Mouse (Mus musculus) lung, postnatal 4 days (tissue): Measurements from ENCODE around the gene Olfr222.
"Not testable (repeated sequence)": the region's sequence is repeated elsewhere in the genome, so short reads cannot be mapped to it uniquely, and the experiment has no call there.

ENCODE experiments used
- DNase-seq, 2 experiments: peaks; one replicate each; pipeline ENCODE4 v3.0.0; 2021

Gene Olfr222

GRCm38 (mm10) chr11:59576135-59576534 lies at the start of gene Olfr222:
Gene Olfr222 (minus strand): TSS chr11:59576235.
- DNase-seq: not testable (repeated sequence)

- peak; percentile 71 to 79 for DNase-seq
Measured at GRCm38 (mm10) chr11:59624017-59624630, 48.1 kb upstream of the Olfr222 start.

DNA sequence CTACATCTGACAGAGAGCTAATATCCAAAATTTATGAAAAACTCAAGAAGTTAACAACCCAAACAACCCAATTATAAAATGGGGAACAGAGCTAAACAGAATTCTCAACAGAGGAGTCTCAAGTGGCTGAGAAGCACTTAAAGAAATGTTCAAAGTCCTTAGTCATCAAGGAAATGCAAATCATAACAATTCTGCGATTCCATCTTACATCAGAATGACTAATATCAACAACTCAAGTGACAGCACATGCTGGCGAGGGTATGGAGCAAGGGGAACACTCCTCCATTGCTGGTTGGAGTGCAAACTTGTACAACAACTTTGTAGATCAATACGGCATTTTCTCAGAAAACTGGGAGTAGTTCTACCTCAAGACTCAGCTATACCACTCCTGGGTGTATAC lies 46.2 kb upstream of the Olfr222 start:
- no peak for DNase-seq

DNA sequence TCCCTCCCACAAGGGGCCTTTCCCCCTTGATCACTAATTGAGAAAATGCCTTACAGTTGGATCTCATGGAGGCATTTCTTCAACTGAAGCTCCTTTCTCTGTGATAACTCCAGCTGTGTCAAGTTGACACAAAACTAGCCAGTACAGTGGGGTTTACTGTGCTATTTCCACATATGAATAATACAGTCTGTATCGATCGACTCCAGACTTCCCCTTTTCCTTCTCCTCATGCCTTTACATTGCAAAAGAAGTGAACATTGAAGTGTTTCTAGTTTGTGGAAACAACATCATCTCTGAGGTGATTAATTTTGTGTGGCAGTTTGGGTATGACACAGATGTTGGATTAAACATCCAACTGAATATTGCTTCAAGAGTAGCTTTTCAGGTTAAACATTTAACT lies 41.0 kb upstream of the Olfr222 start:
- DNase-seq: not testable (repeated sequence)

- peak in 1 of 2 experiments; percentile 56 for DNase-seq
Measured at GRCm38 (mm10) chr11:59614120-59614519, 38.1 kb upstream of the Olfr222 start.

DNA sequence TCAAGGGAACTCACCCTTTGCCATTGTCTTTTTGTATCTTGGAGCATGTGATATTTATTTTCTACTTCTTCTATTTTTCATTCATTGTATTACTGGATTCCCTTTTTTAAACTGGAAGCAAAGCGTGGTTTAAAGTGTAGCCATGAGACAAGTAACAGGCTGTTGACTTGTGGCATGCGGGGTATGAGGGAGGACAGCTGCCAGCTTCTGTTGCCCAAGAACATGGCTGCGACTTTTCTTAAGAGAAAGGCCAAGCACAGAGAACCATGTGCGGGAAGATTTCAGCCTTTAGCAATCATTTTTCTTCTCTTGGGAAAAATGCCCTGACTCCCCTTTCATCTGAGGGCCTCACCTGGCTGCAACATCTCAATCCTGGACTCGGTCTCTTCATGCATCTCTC lies 35.6 kb upstream of the Olfr222 start:
- DNase-seq: peak in 1 of 2 experiments; percentile 64

DNA sequence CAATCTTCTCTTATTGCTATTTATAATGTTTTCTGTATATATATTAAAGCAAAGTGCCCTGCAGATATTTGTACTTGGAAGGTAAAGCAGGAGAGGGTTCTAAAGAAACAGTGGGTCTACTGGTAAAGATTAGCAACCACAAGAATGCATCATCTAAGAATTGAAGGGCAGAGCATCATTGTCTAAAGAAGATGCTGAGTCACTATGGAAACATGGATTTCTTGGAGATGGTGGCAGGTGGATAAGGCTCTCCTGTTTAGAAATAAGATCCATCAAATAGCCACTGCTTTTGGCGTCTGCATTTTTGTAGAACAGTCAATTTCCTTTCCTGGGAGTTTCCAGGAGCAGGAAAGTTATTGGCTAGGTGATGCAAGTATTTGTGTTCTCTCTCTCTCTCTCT lies 26.3 kb upstream of the Olfr222 start:
- DNase-seq: no peak

DNA sequence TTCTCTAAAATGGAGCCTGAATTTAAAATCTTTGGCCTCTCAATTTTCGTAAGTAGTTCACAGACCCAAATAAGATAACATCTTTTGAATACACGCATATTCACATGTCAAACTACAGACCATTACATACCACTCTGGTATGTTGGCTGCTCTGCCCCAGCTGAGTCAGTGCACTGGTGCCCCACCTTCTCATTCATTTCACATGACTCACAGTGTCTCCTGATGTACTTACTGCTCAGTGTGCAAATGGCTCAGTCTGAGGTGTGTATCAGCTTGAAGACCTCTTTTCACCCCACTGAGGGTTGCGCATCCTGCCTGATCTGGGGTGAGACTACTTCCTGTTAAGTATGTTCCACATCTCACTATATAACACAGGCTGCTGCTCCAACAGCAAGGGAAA lies 24.8 kb upstream of the Olfr222 start:
- DNase-seq: no peak

- DNase-seq: no peak
Measured at GRCm38 (mm10) chr11:59599211-59599610, 23.2 kb upstream of the Olfr222 start.

- no peak for DNase-seq
Measured at GRCm38 (mm10) chr11:59596950-59597349, 20.9 kb upstream of the Olfr222 start.

DNA sequence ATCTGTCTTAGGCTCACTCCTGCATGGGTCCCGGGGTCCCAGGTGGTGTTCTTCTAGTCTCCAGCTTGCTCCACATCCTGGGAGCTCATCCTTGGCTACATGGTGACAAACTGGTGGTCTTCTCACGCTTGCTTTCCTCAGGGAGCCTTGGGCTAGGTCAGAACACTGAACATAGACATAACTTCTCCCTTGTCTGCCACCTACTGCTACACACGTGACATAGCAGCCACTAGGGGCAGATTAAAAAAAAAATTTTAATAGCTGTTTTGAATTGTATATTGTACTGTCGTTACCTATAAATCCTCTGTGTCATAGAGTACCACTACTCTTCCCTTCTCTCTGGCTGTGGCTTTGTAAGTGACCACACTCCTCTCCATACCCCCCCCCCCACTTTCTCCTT lies 20.1 kb upstream of the Olfr222 start:
- DNase-seq: no peak

DNA sequence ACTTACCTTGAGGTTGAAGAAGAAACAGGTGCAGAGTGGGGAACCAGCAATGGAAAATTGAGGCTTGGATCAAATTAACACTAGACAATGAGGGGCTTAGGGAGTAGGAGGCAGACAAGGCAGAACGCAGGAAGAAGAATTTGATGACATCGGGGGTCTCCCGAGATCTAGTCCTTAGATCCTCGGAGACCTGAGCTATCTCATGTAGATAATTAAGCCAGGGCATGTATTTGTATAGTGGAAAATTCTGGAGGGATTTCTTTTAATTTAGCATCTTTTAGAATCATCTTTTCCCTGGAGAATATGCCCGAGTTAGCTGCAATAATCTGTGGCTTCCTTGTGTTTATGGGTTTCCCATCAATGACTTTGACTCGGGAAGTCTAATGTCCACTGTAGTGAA lies 17.2 kb upstream of the Olfr222 start, which contains the start of gene Olfr223:
Olfr223 (minus strand) TSS at position 101 of the 400 bp plus-strand sequence.
- DNase-seq: no peak

GRCm38 (mm10) chr11:59589496-59589895 lies 13.5 kb upstream of the Olfr222 start:
- no peak for DNase-seq

DNA sequence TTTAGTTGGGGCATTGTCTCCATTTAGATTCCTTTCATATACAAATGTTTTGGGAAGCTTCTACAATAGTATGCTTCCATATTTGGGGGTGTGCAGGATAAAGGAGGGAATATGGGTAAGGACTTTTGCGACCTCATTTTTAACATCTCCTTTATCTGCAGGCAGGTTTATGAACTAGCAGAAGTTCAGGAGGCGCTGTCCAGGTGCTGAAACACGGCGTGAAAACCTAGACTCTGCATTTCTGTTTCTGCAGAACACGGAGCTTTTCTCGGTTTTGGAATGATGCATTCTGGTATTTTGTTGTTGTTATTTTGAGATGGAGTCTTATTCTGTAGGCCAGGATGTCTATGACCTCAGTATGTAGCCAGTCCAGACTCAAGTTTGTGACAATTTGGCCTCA lies 8.5 kb upstream of the Olfr222 start:
- peak in 1 of 2 experiments; percentile 22 for DNase-seq

GRCm38 (mm10) chr11:59575726-59576125 lies 309 bp downstream of the Olfr222 start:
- no peak for DNase-seq

DNA sequence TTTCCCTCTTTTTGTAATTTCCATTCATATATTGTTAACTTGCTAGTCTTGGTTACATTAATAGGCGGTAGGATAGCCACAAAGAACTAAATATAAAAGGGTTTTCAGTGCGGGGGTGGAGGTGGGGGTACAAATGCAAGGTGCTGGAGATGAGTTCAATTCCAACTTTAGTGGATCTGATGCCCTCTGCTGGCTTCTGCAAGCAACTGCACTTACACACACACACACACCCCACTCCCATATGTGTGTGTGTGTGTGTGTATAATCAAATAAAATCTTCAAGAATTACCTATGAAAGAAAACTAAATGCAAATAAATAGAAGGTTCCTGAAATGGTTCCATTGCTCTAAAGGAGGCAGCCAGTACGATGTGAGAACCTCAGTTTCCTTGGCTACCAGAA lies 6.7 kb downstream of the Olfr222 start:
- DNase-seq: no peak

DNA sequence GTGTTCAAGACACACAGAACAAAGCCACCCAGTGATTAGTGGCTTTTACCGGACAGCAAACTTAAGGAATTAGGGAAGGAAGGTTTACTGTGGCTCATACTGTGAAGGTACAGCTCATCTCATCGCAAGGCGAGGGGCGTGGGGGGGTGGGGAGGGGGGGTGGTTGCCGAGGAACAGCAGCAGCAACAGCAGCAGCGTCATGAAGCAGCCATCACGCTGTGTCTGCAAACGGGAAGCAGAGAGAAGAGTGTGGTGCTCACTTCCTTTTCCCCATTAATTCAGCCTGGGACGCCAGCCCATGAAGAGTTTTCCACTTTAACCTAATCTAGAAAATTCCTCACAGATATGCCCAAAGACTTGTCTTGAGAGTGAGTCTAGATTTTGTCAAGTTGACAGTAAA lies 13.2 kb downstream of the Olfr222 start:
- no peak for DNase-seq

DNA sequence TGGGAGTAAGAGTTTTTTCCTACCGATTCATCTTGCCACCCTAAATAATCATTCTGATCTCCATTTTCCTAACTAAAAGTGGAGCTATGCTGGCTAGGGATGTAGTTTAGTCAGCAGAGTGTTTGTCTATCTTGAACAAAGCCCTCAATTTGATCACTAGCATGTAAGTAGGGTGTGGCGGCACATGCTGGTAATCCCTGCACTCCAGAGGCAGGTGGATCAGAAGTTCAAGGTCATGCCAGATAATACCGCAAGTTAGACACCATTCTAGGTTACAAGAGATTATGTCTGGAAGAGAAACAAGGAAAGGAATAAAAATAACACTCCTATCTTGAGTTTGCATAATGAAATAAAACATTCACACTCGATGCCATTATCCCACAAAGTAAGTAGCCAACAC lies 13.7 kb downstream of the Olfr222 start:
- no peak for DNase-seq

DNA sequence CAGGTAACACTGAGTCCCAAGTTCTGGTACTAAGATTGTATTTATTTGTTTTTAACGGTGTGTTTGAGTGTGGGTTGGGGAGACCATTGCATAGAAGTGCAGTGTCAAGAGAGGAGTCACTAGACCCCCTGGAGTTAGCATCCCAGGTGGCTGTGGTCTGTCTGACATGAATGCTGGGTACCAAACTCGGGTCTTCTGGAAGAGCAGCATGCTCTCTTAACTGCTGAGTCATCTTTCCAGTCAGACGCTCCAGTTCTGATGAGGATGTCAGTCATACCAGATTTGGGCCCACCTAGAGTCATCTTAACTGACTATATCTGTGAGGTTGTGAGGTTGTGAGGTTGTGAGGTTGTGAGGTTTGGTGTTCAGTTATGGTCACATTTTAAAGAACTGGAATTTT lies 15.1 kb downstream of the Olfr222 start:
- DNase-seq: no peak

GRCm38 (mm10) chr11:59554535-59554934 lies 21.5 kb downstream of the Olfr222 start:
- no peak for DNase-seq

DNA sequence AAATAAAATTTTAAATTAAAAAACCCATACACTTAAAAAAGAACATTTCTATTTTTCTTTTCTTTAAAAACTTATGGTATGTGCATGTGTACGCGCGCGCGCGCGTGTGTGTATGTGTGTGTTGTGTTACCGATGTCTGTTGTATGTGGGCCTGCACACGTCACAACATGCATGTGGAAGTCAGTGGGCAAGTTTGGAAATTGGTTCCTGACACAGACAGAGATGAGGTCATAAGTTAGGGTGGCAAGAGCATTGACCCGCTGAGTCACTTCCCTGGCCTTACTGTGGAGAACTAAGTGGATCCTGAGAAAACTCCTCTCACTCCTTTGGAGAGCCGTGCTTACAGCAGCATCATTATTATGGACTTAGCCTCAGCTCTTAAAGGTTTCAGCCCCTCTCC lies 21.9 kb downstream of the Olfr222 start:
- DNase-seq: no peak

- DNase-seq: no peak
Measured at GRCm38 (mm10) chr11:59544005-59544404, 32.0 kb downstream of the Olfr222 start.

GRCm38 (mm10) chr11:59543376-59543775 lies 32.7 kb downstream of the Olfr222 start:
- DNase-seq: no peak

DNA sequence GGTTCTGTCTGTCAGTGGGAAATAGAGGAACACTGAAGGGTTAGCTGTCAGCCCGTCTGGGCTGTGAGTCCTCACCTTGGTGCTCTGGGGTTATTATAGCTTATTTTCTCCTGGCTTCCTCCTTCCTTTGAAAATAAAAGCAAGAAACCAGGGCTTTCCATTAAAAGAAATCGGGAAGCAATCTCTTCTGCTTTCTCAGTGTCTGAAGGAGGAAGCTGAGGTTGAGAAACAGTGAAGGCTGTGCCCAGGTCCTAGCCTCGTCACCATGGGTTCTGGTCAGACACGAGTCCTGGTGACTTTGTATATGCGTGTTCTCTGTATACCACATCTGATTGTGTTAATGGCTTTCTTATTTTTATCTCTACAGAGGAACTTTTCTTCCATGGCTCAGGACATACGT lies 33.6 kb downstream of the Olfr222 start:
- DNase-seq: peak; percentile 20 to 33

- DNase-seq: no peak
Measured at GRCm38 (mm10) chr11:59541324-59541723, 34.7 kb downstream of the Olfr222 start, which contains the start of gene Nlrp3. Gene Nlrp3 (plus strand): TSS chr11:59541568.
